Mouse (Mus musculus): ENCODE data around the gene Slc40a1. TPM values are rescaled to one million over a fixed set of nuclear protein-coding genes. Genes with fewer than 3 reads are reported as not detected.

Slc40a1 gene
- polyA plus RNA-seq, 1 experiment from 2014 or later = 34.1 TPM

DNA sequence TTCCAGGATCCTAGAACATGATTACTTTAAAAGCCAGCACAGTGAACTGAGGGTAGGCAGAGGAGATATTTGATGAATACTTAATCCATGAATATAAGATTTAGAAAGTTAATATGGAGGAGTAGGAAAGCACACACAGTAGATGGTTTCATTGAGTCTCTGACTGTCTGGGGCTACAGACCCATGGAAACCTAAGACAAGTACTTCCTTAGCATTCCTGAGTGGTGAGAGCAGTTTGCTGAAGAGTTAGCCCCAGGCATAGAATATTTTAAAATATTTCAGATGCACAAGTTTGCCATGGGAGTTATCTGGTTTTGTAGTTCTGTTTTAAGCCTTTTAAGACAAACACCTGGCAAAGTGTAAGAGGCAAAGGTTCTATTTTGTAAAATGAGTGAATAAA lies 65.2 kb downstream of the Slc40a1 start:
- no peak overlapping the region for H3K4me2 ChIP-seq
- no peaks in the 10 kb centered on the region for H3K4me1 ChIP-seq (replicated peaks)
- no peaks in the 10 kb centered on the region for H3K36me3 ChIP-seq
- no peaks in the 10 kb centered on the region for H3K27me3 ChIP-seq
- no peak overlapping the region for H3K4me3 ChIP-seq
- no peak overlapping the region for H3K9ac ChIP-seq
- H3K9me3 ChIP-seq = no peaks in the 10 kb centered on the region
- H3K27ac ChIP-seq (replicated peaks) = no peak overlapping the region
- no peak for ATAC-seq (ENCODE audit: low read depth)

DNA sequence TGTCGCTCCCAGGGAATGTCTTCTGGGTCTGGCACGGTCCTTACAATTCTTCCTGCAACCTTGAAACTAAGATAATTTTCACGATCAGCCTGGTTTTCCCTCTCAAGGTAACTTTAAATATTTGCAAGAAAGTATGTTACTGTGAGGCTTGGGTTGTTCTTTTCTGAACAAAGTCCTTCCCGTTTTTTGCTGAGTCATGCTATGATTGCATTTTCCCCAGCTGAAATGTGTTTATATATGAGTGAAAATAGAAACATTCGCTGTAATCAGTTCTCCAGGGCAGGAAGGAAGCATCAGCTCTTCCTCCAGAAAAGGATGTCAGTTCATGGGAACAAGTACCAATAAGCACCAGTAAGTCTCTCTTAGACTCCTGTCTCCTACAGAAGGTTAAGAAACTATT lies 66.0 kb downstream of the Slc40a1 start:
- Histone ChIP-seq H3K4me1 (replicated peaks) (no peaks in the 10 kb centered on the region), H3K9ac (no peak overlapping the region), H3K27me3 (no peaks in the 10 kb centered on the region), H3K4me2 (no peak overlapping the region), H3K4me3 (no peak overlapping the region), H3K27ac (replicated peaks) (0 out of 2 replicates have a peak overlapping the region, but pooled peaks have one; percentile 23), H3K9me3 (no peaks in the 10 kb centered on the region), H3K36me3 (no peaks in the 10 kb centered on the region)
- WGBS = 64% methylated on average over 5 of the region's 5 CpGs
- ATAC-seq (ENCODE audit: low read depth) = no peak

Other genes with a start within 250 kb of the Slc40a1 start
- 54.2 and 63.2 TPM in 2 replicates for gene Wdr75, start 131.4 kb downstream of the Slc40a1 start, polyA plus RNA-seq (2015; fragmentation: Nextera tagmentation; extraction: Ambion mirVana)
- not detected in 2 replicates for gene Gm5269, start 36.2 kb downstream of the Slc40a1 start, polyA plus RNA-seq (2015; fragmentation: Nextera tagmentation; extraction: Ambion mirVana)
- 2.2 and 2.4 TPM in 2 replicates for gene Dnah7b, start 139.8 kb upstream of the Slc40a1 start, polyA plus RNA-seq (2015; fragmentation: Nextera tagmentation; extraction: Ambion mirVana)